Mouse (Mus musculus) right cerebral cortex, postnatal 25 days (tissue): ENCODE measurements around the gene Stag3.

Experiments used
- DNase-seq: peaks from one replicate; pipeline ENCODE4 v3.0.0; 2022

Stag3 gene

GRCm38 (mm10) chr5:138279585-138280424 is at the start of gene Stag3, which contains the start of the genes Gm43720 and Gpc2:
Gene Stag3, plus strand, starts transcription at chr5:138280240.
Gene Gm43720, minus strand, starts transcription at chr5:138279958.
Gene Gpc2, minus strand, starts transcription at chr5:138280005.
- DNase-seq = peak; percentile 77

GRCm38 (mm10) chr5:138233778-138234177 is 46.3 kb upstream of the Stag3 start:
- DNase-seq = no peak

DNA sequence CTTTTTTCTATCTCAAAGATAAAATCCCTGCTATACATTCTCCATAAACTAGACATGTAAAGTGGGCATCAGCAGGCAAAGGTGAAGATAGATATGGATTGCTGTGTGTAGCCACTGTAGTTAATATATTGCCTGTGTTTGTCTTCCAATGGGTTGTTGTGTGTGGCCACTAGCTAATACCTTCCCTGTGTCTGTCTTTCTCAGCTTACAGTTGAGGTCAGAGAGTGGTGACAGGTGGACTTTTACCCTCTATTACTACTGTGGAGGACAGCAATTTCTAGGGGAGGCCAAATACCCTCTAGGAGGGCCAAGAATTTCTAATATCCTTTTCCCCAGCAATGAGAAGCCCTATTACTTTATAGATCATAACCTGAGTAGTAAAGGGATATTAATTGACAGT is 45.8 kb upstream of the Stag3 start:
- DNase-seq = no peak

DNA sequence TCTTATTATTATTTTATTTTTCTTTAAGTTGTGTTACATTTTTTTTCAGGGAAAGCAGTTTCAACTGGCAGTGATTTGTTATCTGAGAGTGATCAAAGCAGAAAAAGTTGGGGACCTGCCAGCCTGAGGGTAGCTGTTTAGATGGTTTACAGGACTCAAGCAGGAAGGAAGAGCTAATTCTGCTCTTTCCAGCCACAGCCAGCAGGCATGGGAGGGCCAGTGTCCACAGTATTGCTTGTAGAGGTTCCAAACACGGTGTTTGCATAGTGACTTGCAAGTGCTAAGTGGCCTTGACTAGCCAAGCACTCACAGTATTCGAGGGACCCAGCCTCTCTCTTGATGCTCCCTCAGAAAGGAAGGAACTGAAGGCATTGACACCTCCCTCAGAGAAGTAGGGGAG is 38.5 kb upstream of the Stag3 start:
- DNase-seq = no peak

- no peak for DNase-seq
Observed at GRCm38 (mm10) chr5:138251144-138251543, 28.9 kb upstream of the Stag3 start.

DNA sequence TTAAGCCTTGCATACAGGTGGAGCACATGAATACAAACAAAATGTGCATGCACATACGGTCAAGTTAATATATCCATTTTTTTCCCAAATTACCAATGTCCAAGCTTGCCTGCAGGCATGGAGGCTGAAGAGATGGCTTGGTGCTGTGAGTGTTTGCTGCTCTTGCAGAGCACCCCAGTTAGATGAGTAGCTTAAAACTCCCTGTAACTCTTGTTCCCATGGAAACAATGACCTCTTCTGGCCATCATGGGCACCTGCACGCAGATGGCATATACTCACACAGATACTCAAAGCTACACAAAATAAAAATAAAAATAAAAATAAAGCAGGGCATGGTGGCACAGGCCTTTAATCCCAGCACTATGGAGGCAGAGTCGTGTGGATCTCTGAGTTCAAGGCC is 27.0 kb upstream of the Stag3 start:
- no peak for DNase-seq

GRCm38 (mm10) chr5:138255353-138256093 is 24.5 kb upstream of the Stag3 start, which contains the start of gene Lamtor4:
Gene Lamtor4, plus strand, starts transcription at chr5:138255482.
- peak; percentile 94 for DNase-seq

DNA sequence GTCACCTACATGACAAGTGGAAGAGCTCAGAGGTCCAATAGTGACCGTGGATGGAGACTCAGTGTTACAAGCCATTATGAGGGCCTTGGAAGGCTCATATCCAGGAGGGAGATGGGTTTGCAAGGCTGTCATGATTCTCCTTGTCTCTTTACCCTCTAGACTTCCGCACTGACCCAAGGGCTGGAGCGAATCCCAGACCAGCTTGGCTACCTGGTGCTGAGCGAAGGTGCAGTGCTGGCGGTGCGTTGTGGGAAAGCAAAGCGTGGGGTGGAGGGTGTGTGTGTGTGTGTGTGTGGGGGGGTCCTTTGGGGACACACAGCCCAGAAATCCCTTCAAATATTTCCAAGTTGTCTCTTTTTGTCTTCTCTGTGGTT is 24.0 kb upstream of the Stag3 start:
- DNase-seq = no peak

GRCm38 (mm10) chr5:138256966-138257584 is 23.0 kb upstream of the Stag3 start:
- no peak for DNase-seq

DNA sequence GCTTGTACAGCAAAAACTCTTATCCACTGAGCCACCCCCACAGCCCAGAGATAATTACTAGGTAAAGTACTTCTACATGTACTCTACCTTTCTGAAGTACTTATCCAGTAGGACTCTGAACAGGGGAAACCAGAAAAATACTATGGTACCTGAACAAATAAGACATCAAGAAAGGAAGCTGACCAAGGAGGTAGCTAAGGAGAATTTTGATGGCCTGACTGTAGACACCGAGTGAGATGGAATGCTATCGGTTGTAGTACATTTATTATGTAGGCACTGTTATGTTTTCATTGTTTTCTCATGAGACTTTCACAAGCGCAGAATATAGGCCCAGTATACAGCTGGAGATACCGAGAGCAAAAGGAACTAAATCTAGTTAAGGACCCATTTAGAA is 22.5 kb upstream of the Stag3 start:
- no peak for DNase-seq

DNA sequence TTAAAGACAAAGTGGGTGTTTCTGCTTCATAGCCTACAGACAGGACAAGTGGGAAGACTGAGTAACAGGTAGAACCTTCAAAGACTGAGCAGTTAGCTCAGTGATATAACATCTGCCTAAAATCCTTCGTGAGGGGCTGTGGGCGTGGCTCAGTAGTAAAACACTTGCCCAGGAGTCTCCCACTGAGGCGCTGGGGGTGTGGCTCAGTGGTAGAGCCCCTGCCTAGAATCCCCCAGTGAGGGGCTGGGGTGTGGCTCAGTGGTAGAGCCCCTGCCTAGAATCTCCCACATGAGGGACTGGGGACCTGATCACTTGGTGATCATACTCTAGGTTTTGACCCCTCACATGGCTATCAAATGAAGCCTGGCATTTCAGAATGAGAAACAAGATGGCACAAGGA is 22.0 kb upstream of the Stag3 start:
- DNase-seq = no peak

GRCm38 (mm10) chr5:138258542-138258941 is 21.5 kb upstream of the Stag3 start:
- DNase-seq = no peak

DNA sequence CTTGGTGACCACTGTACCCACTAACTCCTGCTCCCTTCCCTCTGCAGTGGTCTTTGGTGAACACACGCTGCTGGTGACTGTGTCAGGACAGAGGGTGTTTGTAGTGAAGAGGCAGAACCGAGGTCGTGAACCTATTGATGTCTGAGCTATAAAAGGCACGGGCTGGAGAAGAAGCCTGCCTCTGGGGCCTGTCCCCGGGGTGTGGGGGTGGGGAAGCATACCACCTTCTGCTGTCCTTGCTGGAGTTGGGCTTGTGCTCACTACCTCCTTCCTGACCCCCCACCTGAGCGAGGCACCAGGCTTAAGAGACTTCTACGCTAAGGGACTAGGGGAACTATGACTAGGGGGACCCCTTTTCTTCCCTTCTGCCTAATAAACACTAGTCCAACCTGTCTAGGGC is 21.0 kb upstream of the Stag3 start:
- DNase-seq = no peak

DNA sequence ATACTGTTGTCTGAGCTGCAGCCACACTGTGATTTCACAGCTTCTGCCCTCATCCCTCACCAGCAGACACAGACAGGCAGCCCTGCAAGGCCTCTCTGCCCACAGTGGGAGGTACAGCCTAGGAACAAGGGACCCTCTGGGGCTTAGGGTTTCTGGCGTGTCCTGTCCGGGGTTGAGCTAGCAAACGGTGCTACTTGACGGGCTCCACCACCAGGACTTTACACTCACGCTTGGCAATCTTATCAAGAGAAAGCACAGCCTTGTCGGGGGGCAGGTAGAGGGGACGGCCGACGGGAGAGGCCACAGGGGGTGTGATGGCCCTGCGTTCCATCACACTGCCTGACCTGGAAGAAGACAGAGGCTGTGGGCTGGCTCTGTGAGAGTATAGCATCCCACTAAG is 20.0 kb upstream of the Stag3 start:
- no peak for DNase-seq

DNA sequence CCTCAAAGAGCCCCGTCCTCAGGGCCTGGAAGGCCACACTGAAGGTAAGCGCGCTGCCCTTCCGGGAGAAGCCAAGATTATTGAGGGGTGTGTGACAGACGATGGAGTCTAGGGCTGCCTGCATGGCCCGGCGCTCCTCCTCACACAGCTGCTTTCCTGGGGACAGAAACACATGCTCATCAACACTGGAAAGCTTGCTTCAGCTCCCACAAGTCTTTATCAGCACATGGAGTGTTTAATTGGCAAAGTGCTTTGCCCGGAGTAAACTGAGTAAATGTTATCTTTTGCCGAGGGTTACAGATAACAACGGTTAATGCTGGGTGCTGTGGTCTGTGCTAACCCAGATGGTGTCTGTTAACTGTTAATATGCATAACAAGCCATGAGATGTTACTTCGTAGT is 19.2 kb upstream of the Stag3 start:
- no peak for DNase-seq

GRCm38 (mm10) chr5:138262001-138262400 is 18.0 kb upstream of the Stag3 start:
- DNase-seq = no peak

DNA sequence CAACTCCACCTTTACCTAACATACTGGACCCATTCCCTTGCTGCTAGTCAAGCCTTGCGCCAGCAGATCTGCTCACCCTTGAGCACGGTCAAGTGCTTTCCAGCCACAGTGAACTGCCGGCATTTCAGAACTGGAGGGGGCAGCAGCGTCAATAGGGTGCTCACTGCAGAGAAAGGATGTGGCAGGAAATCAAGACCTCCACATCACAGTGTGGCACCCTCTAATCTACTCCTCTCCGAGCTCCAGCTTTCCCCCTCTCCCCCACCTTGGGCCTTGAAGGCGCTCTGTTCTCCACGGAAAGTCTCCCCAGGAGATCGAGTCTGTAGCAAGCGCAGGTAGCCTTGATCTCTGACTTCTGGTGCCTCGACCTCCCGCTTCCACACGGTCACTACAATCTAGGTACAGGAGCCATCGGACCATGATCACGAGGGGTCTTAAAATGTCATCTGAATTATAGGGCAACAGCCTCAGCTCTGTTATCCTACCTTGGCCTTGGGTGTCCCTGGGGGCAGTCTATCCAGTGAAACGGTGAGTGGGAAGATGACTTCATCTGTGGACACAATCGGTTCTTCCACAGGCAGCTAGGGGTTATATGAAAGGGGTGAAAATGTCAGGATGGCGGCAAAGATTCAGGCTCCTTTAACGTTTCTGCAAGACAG is 17.3 kb upstream of the Stag3 start:
- DNase-seq = no peak

- DNase-seq = peak; percentile 90
Observed at GRCm38 (mm10) chr5:138263260-138264206, 16.5 kb upstream of the Stag3 start, which contains the start of gene BC037034. Gene BC037034, minus strand, starts transcription at chr5:138264033.

DNA sequence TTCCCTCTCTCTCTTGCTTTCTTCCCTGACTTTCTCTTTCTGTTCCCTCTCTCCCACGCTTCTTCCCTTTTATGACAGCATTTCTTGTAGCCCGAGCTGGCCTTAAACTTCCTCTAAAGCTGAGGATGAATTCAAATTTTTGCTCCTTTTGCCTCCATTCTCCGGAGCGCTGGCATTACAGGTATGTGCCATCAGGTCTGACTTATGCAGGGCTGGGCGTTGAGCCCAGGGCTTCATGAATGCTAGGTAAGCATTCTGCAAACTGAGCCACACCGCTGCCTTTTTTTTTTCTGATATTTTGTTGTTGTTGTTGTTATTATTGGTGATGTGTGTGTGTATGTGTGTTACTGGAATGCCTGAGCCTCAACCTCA is 15.8 kb upstream of the Stag3 start:
- no peak for DNase-seq

DNA sequence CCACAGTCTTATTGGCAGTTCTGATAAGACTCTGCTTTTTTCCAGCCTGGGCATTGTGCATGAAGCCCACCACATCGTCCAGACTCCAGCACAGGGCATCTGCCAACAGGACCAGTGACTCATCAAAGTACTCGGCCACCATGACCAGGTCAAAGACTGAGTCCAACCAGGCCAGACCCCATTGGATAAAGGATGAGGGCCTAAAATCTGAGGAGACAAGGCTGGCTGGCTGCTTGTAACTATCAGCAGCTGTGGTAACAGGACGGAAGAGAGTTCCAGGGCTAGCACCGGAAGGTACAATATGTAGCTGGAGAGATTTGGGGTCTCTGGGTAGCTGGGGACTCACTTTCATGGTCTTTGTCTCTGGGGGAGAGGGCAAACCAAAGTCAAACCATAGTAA is 14.3 kb upstream of the Stag3 start:
- DNase-seq = no peak

DNA sequence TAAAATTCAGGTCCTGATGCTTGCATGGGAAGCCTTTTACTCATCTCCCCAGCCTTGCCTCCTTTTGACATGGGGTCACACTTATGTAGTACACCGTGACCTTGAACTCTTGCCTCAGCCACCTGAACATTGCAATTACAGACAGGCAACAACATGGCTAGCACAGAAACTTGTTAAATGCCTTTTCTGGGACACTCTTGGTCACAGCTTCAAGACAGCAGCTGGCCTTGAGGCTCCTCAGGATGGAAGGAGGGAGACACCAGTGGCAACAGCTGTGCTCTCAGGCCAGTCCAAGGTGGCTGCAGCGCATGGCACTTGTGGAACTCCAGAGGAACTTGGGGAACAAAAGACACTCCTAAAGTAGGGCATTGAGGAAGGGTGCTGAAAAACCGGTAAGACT is 12.9 kb upstream of the Stag3 start:
- DNase-seq = no peak

GRCm38 (mm10) chr5:138268980-138269379 is 11.1 kb upstream of the Stag3 start:
- DNase-seq = no peak
